Mouse (Mus musculus): ENCODE measurements around the gene Pip4k2c.

The Pip4k2c gene

GRCm38 (mm10) chr10:127189116-127189650 is 22.2 kb downstream of the Pip4k2c start:
- CTCF ChIA-PET: interaction anchor here (0.7 kb wide), 1 partner anchor 10 kb away, joined by 3 read pairs; no protein-coding TSS in a partner anchor

- CTCF ChIA-PET: interaction anchor here (0.5 to 0.7 kb wide), 3 partner anchors 10 to 36 kb away, joined by 3 to 4 read pairs (median 3); no protein-coding TSS in a partner anchor
These were observed 22.8 kb downstream of the Pip4k2c start for GRCm38 (mm10) chr10:127188465-127189115.

- CTCF ChIA-PET: interaction anchor here (0.5 to 0.7 kb wide), 2 partner anchors 20 to 37 kb away, joined by 3 to 4 read pairs; no protein-coding TSS in a partner anchor
These were observed 23.3 kb downstream of the Pip4k2c start for GRCm38 (mm10) chr10:127188079-127188453.

GRCm38 (mm10) chr10:127187371-127188078 is 23.9 kb downstream of the Pip4k2c start:
- CTCF ChIA-PET: interaction anchor here (0.5 to 0.7 kb wide), 2 partner anchors 19 to 37 kb away, joined by 3 to 4 read pairs; no protein-coding TSS in a partner anchor

- CTCF ChIA-PET: no interaction called here
These were observed 24.9 kb downstream of the Pip4k2c start for GRCm38 (mm10) chr10:127186451-127186850.

GRCm38 (mm10) chr10:127185506-127185905 is 25.9 kb downstream of the Pip4k2c start:
- CTCF ChIA-PET: interaction anchor here (0.5 kb wide), 1 partner anchor 15 kb away, joined by 3 read pairs; no protein-coding TSS in a partner anchor

DNA sequence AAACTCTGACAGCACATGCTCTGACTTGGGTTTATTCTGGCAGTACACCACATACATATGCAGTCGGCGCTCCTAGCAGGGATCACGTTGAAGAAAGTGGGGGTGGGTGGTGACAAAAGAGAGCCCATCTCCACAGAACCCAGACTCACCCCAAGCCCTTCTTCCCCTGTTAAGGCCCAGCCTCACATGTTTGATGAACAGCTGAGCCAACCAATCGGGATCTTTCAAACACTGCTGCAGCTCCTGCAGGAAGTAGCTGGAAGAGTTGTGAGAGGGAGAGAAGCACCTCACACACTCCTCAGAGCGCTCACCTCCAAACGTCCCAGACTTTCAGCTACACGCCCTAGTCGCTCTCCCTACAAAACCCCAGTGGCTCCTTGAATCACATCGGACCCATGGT is 26.3 kb downstream of the Pip4k2c start:
- CTCF ChIA-PET: interaction anchor here (0.5 kb wide), 1 partner anchor 15 kb away, joined by 3 read pairs; no protein-coding TSS in a partner anchor

DNA sequence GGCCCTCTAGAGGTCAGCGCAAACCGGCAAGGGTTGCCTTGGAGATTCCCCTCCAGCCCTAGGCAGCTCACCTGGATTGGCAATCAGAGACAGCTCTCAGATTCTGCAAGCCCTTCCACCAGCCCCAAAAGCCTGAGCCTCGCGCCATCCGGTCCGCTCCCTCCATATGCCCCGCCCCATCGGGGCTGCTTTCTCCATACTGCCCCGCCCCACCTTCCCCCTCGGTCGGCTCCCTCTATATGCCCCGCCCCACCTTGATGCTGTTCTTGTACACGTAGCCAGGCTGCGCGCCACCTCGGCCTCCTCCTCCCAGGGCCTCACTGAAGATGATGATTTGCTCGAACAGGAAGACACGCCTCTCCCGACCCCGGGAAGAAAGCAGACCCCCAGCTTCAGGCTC is 27.6 kb downstream of the Pip4k2c start:
- CTCF ChIA-PET: interaction anchor here (0.7 kb wide), 1 partner anchor 1228 kb away, joined by 3 read pairs; the partner anchor contains the start of genes Nabp2 and Rnf41

DNA sequence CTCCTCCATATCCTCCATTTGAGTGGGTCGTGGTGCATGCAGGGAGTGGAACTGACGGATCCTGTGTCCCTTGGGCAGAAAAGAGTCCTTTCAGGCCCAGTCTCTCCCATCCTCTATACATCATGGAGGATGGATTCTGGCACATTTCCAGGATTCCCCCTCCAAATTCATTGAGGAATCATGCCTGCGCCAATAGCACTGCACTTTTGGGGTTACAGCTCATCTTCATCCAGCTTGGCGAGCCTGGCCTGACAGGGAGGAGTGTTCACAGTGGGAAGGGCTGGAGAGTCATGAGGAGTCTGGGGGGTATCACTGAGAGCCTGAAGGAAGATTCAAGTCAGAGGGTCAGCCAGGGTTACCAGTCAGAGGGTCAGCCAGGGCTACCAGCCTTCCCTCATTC is 28.8 kb downstream of the Pip4k2c start:
- CTCF ChIA-PET: no interaction called here

GRCm38 (mm10) chr10:127181566-127181965 is 29.8 kb downstream of the Pip4k2c start:
- CTCF ChIA-PET: no interaction called here

GRCm38 (mm10) chr10:127180695-127181047 is 30.7 kb downstream of the Pip4k2c start:
- CTCF ChIA-PET: interaction anchor here (0.7 to 0.9 kb wide), 2 partner anchors 13 to 44 kb away, joined by 3 to 4 read pairs; no protein-coding TSS in a partner anchor

DNA sequence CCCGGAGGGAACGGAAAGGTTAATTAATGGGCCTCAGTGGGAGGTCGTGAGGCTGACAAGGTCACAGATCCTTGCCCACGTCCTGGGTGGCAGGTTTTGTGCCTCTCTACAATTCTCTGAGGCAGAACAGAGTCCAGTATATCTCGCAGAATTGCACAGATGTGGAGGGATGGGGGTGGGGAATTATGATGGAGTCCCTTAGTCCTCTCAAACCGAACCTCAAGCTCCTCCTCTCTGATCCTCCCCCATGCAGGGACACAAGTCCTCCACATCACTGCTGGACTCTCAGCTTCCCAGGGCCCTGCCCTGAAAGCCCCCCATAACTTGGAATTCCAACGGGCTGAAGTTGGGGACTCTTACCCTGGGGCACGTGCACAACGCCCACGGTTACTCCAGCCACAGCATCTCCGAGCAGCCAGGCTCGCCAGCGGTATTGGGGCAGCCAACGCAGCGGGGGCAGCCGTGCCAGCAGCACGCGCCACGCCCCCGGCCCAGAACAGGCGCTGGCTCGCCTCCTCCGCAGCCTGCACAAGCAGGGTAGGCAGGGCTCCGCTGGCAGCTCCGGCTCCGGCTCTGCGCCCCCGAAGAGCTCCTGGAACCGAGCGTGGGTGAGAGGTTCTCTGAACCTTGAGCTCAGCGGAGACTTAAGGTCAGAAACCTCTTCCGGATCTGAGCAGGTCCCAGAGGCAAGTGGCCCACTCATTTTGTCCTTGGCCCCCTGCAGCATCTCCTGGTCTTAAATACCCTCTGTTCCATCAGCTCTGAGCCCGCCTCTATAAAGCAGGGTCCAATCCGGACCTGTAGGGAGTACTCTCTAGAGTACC is 31.3 kb downstream of the Pip4k2c start, which contains the start of gene Slc26a10:
Gene Slc26a10 (minus strand): TSS at position 775 of the 824 bp plus-strand sequence.
- CTCF ChIA-PET: interaction anchor here (0.6 to 0.9 kb wide), 4 partner anchors 14 to 65 kb away, joined by 3 to 4 read pairs (median 4); no protein-coding TSS in a partner anchor

DNA sequence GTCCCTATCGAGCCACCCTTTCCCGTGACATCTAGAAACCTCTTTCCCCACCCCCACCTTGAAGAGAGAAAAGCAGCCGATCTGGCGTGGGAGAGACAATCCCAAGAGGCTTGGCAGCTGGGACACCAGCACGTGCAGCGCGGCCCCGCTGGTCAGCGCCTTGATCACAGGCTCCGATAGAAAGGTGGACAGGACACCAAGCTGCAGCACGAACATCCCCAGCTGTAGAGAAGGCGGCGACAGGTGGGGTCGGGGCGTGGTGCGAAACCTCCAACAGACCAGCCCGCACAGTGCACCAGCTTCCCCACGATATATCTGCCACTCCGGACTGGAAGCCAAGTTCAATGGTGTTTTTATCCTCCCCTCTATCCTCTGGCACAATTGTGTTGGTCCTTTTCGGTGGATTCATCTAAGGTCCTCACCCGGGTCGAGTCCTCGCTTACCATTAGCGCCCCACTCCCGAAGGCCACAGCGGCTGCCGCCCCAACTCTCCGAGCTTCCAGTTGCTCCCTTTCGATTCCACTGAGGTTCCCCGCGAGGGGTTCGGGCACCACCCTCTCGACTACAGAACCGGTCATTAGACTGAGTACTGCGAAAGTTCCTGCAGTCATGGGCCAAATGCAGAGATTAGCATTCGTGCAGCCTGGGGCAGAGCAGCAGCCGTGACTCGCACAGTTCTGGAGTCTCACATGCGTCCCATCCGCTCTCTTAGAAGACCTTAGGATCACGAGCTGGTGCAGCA is 32.9 kb downstream of the Pip4k2c start:
- CTCF ChIA-PET: interaction anchor here (0.7 to 1.4 kb wide), 2 partner anchors 10 to 147 kb away, joined by 3 read pairs; no protein-coding TSS in a partner anchor

GRCm38 (mm10) chr10:127177719-127178118 is 33.7 kb downstream of the Pip4k2c start:
- CTCF ChIA-PET: no interaction called here

- CTCF ChIA-PET: no interaction called here
These were observed 34.1 kb downstream of the Pip4k2c start for GRCm38 (mm10) chr10:127177235-127177634.

DNA sequence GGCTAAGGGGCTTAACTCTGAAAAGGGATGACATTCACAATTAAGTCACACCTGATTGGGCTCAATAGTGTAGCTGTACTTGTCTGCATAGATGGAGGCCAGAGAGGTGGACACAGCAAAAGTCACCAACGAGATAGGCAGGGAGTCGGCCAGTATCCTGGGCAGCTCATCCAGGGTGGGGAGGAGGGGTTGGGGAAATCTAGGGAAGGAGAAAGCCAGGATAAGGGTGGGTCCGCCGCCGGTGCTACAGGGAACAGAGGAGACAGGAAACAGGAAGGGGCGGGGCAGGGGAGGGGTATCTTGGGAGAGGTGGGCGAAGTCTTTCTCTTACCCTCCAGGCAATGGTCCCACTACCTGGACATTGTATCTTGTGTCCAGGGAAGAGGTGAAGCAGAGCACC is 34.6 kb downstream of the Pip4k2c start:
- CTCF ChIA-PET: no interaction called here

DNA sequence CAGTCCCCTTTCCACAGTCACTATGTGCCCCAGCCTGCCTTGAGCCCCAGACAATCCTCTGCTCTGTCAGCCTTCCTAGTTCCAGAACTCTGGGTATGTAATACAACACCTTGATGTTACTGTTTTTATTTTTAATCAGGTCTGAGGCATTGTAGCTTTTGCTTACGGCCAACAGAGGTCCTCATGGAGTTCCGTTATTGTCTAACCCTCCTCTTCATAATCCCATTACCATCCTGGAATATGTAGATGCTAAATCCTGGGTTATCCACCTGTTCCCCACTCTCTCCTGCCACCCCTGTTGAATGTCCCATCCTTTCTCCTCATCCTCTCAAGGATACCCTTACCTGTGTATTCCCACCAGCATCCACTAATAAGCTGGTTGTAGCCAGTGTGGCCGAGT is 35.2 kb downstream of the Pip4k2c start:
- CTCF ChIA-PET: no interaction called here

DNA sequence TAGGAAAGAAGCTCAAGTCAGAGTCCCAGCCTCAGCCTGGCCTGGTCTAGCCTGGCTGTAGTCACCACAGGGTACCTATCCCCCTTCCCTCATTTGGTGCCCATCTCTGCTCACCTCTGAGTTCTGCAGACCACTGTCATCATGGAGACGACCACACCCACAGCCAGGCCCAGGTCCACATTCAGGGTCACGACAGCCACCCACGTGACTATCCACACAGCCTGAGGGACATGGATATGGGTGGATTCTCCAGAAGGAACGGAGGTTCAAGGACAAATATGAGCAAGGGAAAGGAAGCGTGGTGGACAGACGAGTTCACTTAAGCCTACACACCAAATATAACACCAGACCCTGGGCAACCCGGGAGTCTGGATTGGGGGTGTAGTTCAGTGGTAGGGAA is 37.2 kb downstream of the Pip4k2c start:
- CTCF ChIA-PET: interaction anchor here (1.7 kb wide), 1 partner anchor 50 kb away, joined by 6 read pairs; no protein-coding TSS in a partner anchor

GRCm38 (mm10) chr10:127173148-127174065 is 38.0 kb downstream of the Pip4k2c start:
- CTCF ChIA-PET: interaction anchor here (0.6 to 1.7 kb wide), 2 partner anchors 46 to 49 kb away, joined by 4 to 6 read pairs; no protein-coding TSS in a partner anchor
